Mouse (Mus musculus) heart, postnatal 0 days (tissue): ENCODE measurements around the gene Agbl4.

Source experiments
- CTCF ChIP-seq: IDR thresholded peaks from 2 replicates; pipeline ENCODE4 v1.5.1; 2016; ENCODE audit warnings: antibody characterized with exemption, control low read depth, low read depth
- EP300 ChIP-seq: IDR thresholded peaks from 2 replicates; pipeline ENCODE4 v1.6.1; 2016; ENCODE audit warnings: antibody characterized with exemption, low read depth

DNA sequence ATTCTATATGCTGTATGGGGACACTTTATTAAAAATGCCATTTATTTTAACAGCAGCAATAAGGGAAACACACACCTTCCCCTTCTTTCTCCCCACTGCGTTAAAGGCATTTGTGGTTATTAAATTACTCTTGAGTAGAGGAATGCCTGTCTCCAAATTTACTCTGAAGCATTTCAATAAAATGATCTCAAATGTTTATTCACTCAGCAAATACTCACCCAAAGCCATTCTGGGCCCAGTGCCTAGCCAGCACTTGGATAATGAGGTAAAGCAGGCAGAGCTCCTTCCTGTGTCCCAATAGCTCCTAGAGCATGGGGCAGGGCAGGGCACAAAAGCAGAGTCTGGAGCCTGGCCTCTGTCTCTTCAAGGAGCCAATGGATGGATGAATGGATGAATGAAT, 1075.6 kb downstream of the Agbl4 start:
- no peak for TF ChIP-seq EP300
- TF ChIP-seq CTCF: no peak
